Mouse (Mus musculus) heart, adult 18-20 months (tissue): ENCODE measurements around the gene Eif2b2. TPM values are rescaled to one million over a fixed set of nuclear protein-coding genes. Genes with fewer than 3 reads are reported as not detected.

Experiments
- DNase-seq, 2 experiments: peaks; one replicate each; pipeline ENCODE4 v3.0.0; 2021 to 2022; ENCODE audit warnings: mixed read lengths in 1 of 2
- long read RNA-seq, 2 experiments: library from polyadenylated mRNA; stranded (forward); transcript quantifications; one replicate each; pipeline ENCODE4 v2.0.0; 2021
- total RNA-seq, 2 experiments: library from RNA; stranded (reverse); gene quantifications; 2 replicates each; pipeline ENCODE4 v1.2.3; 2021

The Eif2b2 gene
- 10 to 100 TPM; 43.5 to 48.3 TPM for total RNA-seq
- long read RNA-seq, experiment 1, transcript Eif2b2-201 (8 exons, 1,605 nt) = major isoform, 23 of 29 reads
- long read RNA-seq, experiment 1, partial matches to known transcripts = 2 of 29 reads
- long read RNA-seq, experiment 1, other reads (novel, unspliced or antisense) = 4 of 29 reads
- long read RNA-seq, experiment 2, transcript Eif2b2-201 (8 exons, 1,605 nt) = major isoform, 11 of 14 reads
- long read RNA-seq, experiment 2, partial matches to known transcripts = 0 of 14 reads
- long read RNA-seq, experiment 2, other reads (novel, unspliced or antisense) = 2 of 14 reads

- peak; percentile 100 for DNase-seq
Measured at GRCm38 (mm10) chr12:85219236-85219904, at the start of gene Eif2b2. TSS of gene Eif2b2 (plus strand) at chr12:85219481.

DNA sequence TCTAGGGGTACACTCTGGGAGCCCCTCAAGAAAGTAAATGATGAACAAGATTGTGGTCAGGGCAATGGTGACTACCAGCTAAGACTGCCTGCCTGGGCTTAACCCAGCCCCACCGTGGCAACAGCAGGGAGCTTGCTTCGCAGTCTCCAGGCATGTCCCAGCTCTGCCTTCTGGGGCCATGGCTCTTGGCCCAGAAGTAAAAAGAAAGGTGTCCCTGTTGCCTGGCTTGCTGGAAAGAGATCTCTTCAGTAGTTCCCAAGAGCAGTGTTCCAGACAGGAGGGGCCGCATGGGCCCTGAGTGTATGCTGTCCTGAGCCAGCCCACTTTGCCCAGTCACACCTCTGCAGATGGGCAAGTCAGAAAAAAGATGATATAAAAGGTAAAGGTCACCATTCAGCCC is 49.4 kb upstream of the Eif2b2 start:
- DNase-seq = no peak

DNA sequence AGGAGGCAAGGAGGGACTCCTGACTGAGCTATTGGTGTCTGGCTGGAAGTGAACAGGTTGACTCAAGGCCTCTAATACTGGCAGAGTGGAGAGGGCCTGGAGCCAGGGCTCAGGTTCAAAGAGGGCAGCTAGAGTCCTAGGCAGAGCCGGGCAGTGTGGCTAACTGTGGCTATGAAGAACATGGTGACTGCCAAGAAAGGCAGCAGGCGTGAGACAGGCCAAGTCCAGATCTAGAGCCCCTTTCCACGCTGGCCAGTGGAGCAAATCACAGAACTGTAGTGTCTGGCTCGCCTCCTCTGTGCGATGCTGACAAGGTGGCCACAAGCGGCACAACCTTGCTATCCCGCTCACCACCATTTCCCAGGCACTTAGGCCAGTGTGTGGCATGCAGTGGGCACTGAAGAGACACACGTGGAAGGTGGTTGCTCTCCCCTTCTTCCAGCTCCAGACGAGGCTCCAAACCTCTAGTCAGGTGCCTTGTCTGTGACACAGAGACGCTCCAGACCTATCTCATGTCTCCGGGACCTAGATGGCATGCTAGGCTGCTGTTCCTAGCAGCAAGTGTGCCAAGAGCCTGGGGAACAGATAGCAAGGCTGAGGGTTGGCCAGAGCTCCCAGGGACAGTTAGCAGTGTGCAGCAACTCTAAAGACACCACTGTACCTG is 48.9 kb upstream of the Eif2b2 start:
- peak; percentile 64 to 78 for DNase-seq

- no peak for DNase-seq
Measured at GRCm38 (mm10) chr12:85170948-85171307, 48.4 kb upstream of the Eif2b2 start.

GRCm38 (mm10) chr12:85174016-85174415 is 45.3 kb upstream of the Eif2b2 start:
- DNase-seq = peak in 1 of 2 experiments; percentile 47

GRCm38 (mm10) chr12:85175087-85175675 is 44.1 kb upstream of the Eif2b2 start:
- DNase-seq = no peak

DNA sequence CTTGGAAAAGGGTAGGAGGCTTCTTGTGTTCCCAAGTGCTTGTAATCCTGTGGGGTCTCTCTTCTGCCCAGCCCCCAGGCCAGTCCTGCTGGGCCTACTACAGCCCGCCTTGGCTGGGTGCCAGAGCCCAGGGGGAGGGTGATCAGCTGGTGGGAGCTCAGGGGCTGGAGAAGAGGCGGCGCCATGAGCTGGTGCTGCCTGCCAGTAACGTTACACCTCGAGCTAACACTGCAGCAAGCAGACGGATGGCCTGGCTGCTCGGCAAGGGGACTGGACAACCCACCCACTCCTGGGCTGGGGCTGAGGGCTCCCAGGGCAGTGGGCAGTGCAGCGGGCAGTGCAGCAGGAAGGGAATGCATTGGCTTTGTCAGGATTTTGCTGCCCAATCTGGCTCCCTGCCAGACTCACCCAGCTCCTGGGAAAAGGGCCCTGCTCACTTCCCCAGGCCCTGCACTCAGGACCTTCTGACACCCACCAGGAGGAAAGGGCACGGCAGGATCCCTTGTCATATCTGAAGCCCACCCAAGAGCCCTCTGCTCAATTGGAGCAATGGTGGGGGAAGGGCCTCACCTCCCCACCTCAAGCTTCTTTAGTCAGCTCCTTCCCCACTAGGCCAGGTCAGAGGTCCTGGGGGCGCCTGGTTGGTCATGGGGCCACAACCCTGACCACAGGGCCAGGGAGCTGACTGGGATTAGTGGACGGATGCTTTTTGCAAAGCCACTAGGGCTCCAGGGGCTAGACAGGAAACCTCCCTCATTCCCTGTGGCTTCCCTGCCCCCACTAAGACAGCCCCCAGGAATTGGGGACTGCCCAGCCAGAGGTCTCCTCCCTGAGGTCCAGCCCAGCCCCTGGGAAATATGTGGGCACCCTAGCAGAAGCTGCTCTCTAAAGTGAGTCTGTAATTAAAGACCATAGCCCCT is 43.1 kb upstream of the Eif2b2 start:
- DNase-seq = peak in 1 of 2 experiments; percentile 44

- DNase-seq = peak; percentile 68 to 71
Measured at GRCm38 (mm10) chr12:85176846-85177523, 42.3 kb upstream of the Eif2b2 start.

DNA sequence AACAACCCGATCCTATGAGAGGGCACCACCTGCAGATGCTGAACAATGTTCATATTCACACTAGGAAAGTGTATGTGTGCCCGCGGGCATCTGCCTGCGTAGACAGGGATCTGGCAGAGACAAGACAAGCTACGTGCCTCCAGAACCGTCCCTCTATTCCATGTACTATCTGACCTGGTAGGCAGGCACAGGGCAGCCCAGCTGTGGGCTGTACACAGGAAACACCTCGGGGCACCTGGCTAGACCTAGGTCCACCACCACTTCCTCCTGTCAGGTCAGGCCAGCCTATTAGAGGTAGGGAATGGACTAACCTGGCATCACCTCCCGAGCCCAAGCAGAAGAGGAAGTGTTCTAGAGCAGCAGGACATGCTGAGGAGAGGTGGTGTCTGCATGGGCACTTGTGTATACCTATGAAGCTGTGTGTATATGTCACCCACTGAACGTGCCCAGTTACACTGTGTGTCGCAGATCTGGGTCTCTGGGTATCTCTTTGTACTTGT is 41.5 kb upstream of the Eif2b2 start, which contains the start of gene Pgf:
Gene Pgf, minus strand, starts transcription at position 51 of the 500 bp plus-strand sequence.
- no peak for DNase-seq

- DNase-seq = no peak
Measured at GRCm38 (mm10) chr12:85178294-85178693, 41.0 kb upstream of the Eif2b2 start.

- no peak for DNase-seq
Measured at GRCm38 (mm10) chr12:85181475-85182344, 37.6 kb upstream of the Eif2b2 start.

- DNase-seq = no peak
Measured at GRCm38 (mm10) chr12:85182345-85182643, 37.0 kb upstream of the Eif2b2 start.

- DNase-seq = no peak
Measured at GRCm38 (mm10) chr12:85182898-85183297, 36.4 kb upstream of the Eif2b2 start.

DNA sequence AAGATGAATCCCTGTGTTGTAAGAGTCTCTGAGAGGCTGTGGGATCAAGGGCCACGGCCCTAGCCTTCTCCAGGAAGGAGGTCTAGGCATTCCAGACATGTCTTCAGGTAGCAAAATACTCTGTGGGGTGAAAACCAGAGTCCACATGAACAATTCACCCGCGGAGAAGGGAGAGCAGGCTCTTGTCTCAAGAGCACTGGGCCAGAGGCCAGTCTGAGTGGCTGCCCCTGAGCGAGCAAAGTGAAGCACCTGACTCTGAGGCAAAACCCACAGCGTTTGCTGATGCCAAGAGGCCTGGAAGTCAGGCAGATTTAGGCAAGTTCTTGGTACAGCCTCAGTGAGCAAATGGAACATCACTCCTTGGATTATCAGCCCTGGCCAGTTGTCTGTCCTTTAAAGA is 35.2 kb upstream of the Eif2b2 start:
- no peak for DNase-seq

- peak; percentile 70 to 80 for DNase-seq
Measured at GRCm38 (mm10) chr12:85185810-85186209, 33.5 kb upstream of the Eif2b2 start.

DNA sequence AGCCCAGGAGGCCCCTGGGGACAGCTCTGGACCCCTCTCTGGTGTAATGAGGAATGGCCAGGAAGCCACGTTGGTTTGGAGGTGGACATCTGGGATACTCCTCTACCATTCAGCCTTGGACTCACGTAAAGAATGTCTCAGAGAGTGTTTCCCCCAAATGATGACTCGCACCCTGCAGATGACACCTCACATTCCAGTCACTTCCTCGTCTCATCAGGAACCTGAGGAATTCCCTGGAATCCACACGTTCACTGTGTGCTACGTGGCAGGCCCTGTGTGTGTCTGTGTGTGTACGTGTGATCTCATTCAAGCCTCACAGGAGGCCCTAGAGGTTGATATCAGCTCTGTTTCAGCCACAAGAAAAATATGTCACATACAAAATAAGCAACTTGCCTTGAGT is 32.9 kb upstream of the Eif2b2 start:
- no peak for DNase-seq

- DNase-seq = no peak
Measured at GRCm38 (mm10) chr12:85190290-85190689, 29.0 kb upstream of the Eif2b2 start.

- peak; percentile 68 to 83 for DNase-seq
Measured at GRCm38 (mm10) chr12:85192461-85193108, 26.7 kb upstream of the Eif2b2 start.

- DNase-seq = no peak
Measured at GRCm38 (mm10) chr12:85193146-85193545, 26.1 kb upstream of the Eif2b2 start.
